Mouse (Mus musculus): ENCODE results near the gene Ddost. TPM values are rescaled to one million over a fixed set of nuclear protein-coding genes. Genes with fewer than 3 reads are reported as not detected.
A peak's percentile ranks its signal among the peaks of the same experiment; 100 is the strongest.

Gene Ddost
- polyA plus RNA-seq, 1 experiment from 2014 or later, result 111 TPM

DNA sequence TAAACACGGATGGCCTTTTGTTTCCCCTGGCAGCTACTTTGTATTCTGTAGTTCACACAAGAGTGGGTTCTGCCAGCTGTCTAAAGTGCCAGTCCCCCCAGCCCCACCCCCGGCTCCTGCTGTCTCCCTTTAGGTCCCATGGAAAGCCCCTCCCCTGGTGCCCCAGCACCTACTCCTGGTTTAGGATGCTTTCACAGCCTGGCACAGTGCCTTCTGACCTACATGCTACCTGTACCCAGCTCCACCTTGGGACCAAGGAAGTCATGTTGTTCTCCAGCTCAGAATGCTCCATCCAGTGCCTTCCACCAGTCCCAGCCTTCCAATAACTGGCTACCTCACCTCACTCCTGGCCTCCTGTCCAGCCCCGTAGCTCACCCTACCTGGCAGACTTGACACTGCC, 2.5 kb downstream of the Ddost start:
- Histone ChIP-seq H3K9me3 (ENCODE audit: low read length) (no peaks in the 10 kb centered on the region), H3K36me3 (replicated peaks; ENCODE audit: insufficient read depth, low read length) (peaks cover 44% of the 10 kb centered on the region), H3K4me3 (ENCODE audit: low read depth, low read length) (no peak overlapping the region), H3K9ac (replicated peaks) (no peak overlapping the region), H3K4me1 (ENCODE audit: insufficient read depth) (peaks cover 14% of the 10 kb centered on the region), H3K4me2 (ENCODE audit: low read depth, low read length) (no peak overlapping the region), H3K27me3 (ENCODE audit: insufficient read depth, low read length) (no peaks in the 10 kb centered on the region), H3K27ac (ENCODE audit: low read depth) (no peak overlapping the region)
- 78% methylated on average over 3 of the region's 3 CpGs for whole genome bisulfite sequencing (ENCODE audit: insufficient replicate concordance)
- DNase-seq (no peak), ATAC-seq (no peak)
- TF ChIP-seq CTCF (IDR thresholded peaks at IDR 0.05; ENCODE audit: low read depth), result no peak

DNA sequence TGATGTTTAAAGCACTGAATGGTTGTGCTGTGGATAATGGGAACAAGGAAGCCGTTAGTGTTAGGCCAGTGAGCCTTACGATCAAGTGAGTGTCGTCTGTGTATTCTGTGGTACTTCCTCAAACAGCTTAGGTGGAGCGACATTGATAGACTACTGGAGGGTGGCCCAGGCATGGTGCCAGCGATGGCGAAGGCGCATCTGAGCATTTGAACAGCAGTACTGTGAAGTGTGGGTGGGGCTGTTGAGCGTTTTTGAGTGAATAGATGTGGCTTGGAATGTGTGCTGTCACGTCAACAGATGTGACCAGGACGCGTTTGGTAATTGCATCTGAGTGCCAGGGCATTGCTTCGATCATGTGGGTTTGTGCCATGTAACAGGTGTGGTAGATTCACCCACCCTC, 3.2 kb downstream of the Ddost start:
- ATAC-seq (no peak), DNase-seq (no peak)
- 78% methylated on average over 12 of the region's 12 CpGs for WGBS (ENCODE audit: insufficient replicate concordance)
- H3K4me1 ChIP-seq (ENCODE audit: insufficient read depth), result peaks cover 14% of the 10 kb centered on the region
- TF ChIP-seq EP300 (IDR thresholded peaks at IDR 0.05; ENCODE audit: low read depth) (no peak), CTCF (IDR thresholded peaks at IDR 0.05; ENCODE audit: low read depth) (no peak)
- H3K9me3 ChIP-seq (ENCODE audit: low read length), result no peaks in the 10 kb centered on the region
- H3K4me3 ChIP-seq (ENCODE audit: low read depth, low read length), result no peak overlapping the region
- H3K27ac ChIP-seq (ENCODE audit: low read depth), result no peak overlapping the region
- no peak overlapping the region for H3K4me2 ChIP-seq (ENCODE audit: low read depth, low read length)
- H3K36me3 ChIP-seq (replicated peaks; ENCODE audit: insufficient read depth, low read length), result peaks cover 48% of the 10 kb centered on the region
- H3K9ac ChIP-seq (replicated peaks), result no peak overlapping the region
- no peaks in the 10 kb centered on the region for H3K27me3 ChIP-seq (ENCODE audit: insufficient read depth, low read length)

GRCm38 (mm10) chr4:138310311-138310910, 5.9 kb downstream of the Ddost start:
- WGBS (ENCODE audit: insufficient replicate concordance), result 91% methylated on average over 19 of the region's 19 CpGs
- peaks cover 6% of the 10 kb centered on the region for H3K4me1 ChIP-seq (ENCODE audit: insufficient read depth)

GRCm38 (mm10) chr4:138311595-138311994, 7.1 kb downstream of the Ddost start:
- Histone ChIP-seq H3K4me2 (ENCODE audit: low read depth, low read length) (no peak overlapping the region), H3K9ac (replicated peaks) (no peak overlapping the region), H3K4me1 (ENCODE audit: insufficient read depth) (no peaks in the 10 kb centered on the region), H3K4me3 (ENCODE audit: low read depth, low read length) (no peak overlapping the region), H3K9me3 (ENCODE audit: low read length) (no peaks in the 10 kb centered on the region), H3K27me3 (ENCODE audit: insufficient read depth, low read length) (no peaks in the 10 kb centered on the region), H3K27ac (ENCODE audit: low read depth) (no peak overlapping the region), H3K36me3 (replicated peaks; ENCODE audit: insufficient read depth, low read length) (peaks cover 79% of the 10 kb centered on the region)
- DNase-seq, result peak; percentile 72
- WGBS (ENCODE audit: insufficient replicate concordance), result 61% methylated on average over 8 of the region's 8 CpGs
- ATAC-seq, result peak; percentile 73
- peak; percentile 89 for TF ChIP-seq CTCF (IDR thresholded peaks at IDR 0.05; ENCODE audit: low read depth)
- TF ChIP-seq EP300 (IDR thresholded peaks at IDR 0.05; ENCODE audit: low read depth), result no peak

More at GRCm38 (mm10) chr4:138310311-138310910, 5.9 kb downstream of the Ddost start:
- Histone ChIP-seq H3K27me3 (ENCODE audit: insufficient read depth, low read length) (no peaks in the 10 kb centered on the region), H3K27ac (ENCODE audit: low read depth) (no peak overlapping the region), H3K4me2 (ENCODE audit: low read depth, low read length) (no peak overlapping the region), H3K4me3 (ENCODE audit: low read depth, low read length) (no peak overlapping the region), H3K36me3 (replicated peaks; ENCODE audit: insufficient read depth, low read length) (peaks cover 71% of the 10 kb centered on the region), H3K9me3 (ENCODE audit: low read length) (no peaks in the 10 kb centered on the region), H3K9ac (replicated peaks) (no peak overlapping the region)
- TF ChIP-seq CTCF (IDR thresholded peaks at IDR 0.05; ENCODE audit: low read depth) (no peak), EP300 (IDR thresholded peaks at IDR 0.05; ENCODE audit: low read depth) (no peak)
- no peak for DNase-seq
- no peak for ATAC-seq

- TF ChIP-seq CTCF (IDR thresholded peaks at IDR 0.05; ENCODE audit: low read depth) (no peak), EP300 (IDR thresholded peaks at IDR 0.05; ENCODE audit: low read depth) (no peak)
- no peak overlapping the region for H3K4me3 ChIP-seq (ENCODE audit: low read depth, low read length)
- H3K27me3 ChIP-seq (ENCODE audit: insufficient read depth, low read length), result no peaks in the 10 kb centered on the region
- no peaks in the 10 kb centered on the region for H3K9me3 ChIP-seq (ENCODE audit: low read length)
- no peak for ATAC-seq
- no peaks in the 10 kb centered on the region for H3K4me1 ChIP-seq (ENCODE audit: insufficient read depth)
- 87% methylated on average over 3 of the region's 3 CpGs for WGBS (ENCODE audit: insufficient replicate concordance)
- no peak overlapping the region for H3K4me2 ChIP-seq (ENCODE audit: low read depth, low read length)
- DNase-seq, result no peak
- peaks cover 83% of the 10 kb centered on the region for H3K36me3 ChIP-seq (replicated peaks; ENCODE audit: insufficient read depth, low read length)
- H3K9ac ChIP-seq (replicated peaks), result no peak overlapping the region
- no peak overlapping the region for H3K27ac ChIP-seq (ENCODE audit: low read depth)
Measured at GRCm38 (mm10) chr4:138312105-138312504, 7.6 kb downstream of the Ddost start.

- ATAC-seq, result no peak
- Histone ChIP-seq H3K9ac (replicated peaks) (no peak overlapping the region), H3K4me3 (ENCODE audit: low read depth, low read length) (no peak overlapping the region), H3K4me2 (ENCODE audit: low read depth, low read length) (no peak overlapping the region), H3K36me3 (replicated peaks; ENCODE audit: insufficient read depth, low read length) (peaks cover 83% of the 10 kb centered on the region), H3K9me3 (ENCODE audit: low read length) (no peaks in the 10 kb centered on the region), H3K27ac (ENCODE audit: low read depth) (no peak overlapping the region), H3K4me1 (ENCODE audit: insufficient read depth) (no peaks in the 10 kb centered on the region), H3K27me3 (ENCODE audit: insufficient read depth, low read length) (no peaks in the 10 kb centered on the region)
- DNase-seq, result no peak
- 84% methylated on average over 11 of the region's 11 CpGs for WGBS (ENCODE audit: insufficient replicate concordance)
- no peak for TF ChIP-seq EP300 (IDR thresholded peaks at IDR 0.05; ENCODE audit: low read depth)
- TF ChIP-seq CTCF (IDR thresholded peaks at IDR 0.05; ENCODE audit: low read depth), result no peak
Measured at GRCm38 (mm10) chr4:138313021-138313420, 8.5 kb downstream of the Ddost start.

Data from liver, postnatal 0 days (tissue).